Mouse (Mus musculus) right cerebral cortex, postnatal 25 days (tissue): Measurements from ENCODE around the gene Gm2244.
A peak's percentile ranks its signal among the peaks of the same experiment; 100 is the strongest.
"Not testable (repeated sequence)": the region's sequence is repeated elsewhere in the genome, so short reads cannot be mapped to it uniquely, and the experiment has no call there.

ENCODE experiments used
- DNase-seq: peaks from one replicate; pipeline ENCODE4 v3.0.0; 2022

The Gm2244 gene

GRCm38 (mm10) chr14:19549863-19550262 is at the start of gene Gm2244:
Gm2244 (minus strand) TSS chr14:19549963.
- not testable (repeated sequence) for DNase-seq

- DNase-seq, result peak; percentile 11
Observed at GRCm38 (mm10) chr14:19584804-19585667, 35.3 kb upstream of the Gm2244 start, which contains the start of gene Gm2237. Gm2237 (minus strand) TSS chr14:19585135.
